Mouse (Mus musculus) Patski (cell line): ENCODE measurements around the gene Lrwd1. TPM values are rescaled to one million over a fixed set of nuclear protein-coding genes. Genes with fewer than 3 reads are reported as not detected.

Experiments used
- ATAC-seq: fragments of 100-300 bp; one replicate; pipeline ENCODE4 v1.8.0; 2021
- CTCF ChIA-PET: fragments of 350-600 bp; sonication (Branson Sonifier 250); formaldehyde crosslinking; loops from one replicate; lab custom pipeline; 2022; ENCODE audit warnings: inconsistent platforms; lab: Charles Lee
- POLR2A ChIA-PET: fragments of 350-600 bp; sonication (Branson Sonifier 250); formaldehyde crosslinking; loops from one replicate; lab custom pipeline; 2022; ENCODE audit warnings: antibody characterized with exemption, inconsistent platforms; lab: Charles Lee
- DNase-seq: peaks from one replicate; pipeline ENCODE4 v3.0.0-alpha.2; 2011; ENCODE audit warnings: low read depth, low spot score
- H3K27me3 ChIP-seq: fragments of 371-371 bp; one replicate; pipeline ENCODE4 v1.5.1; 2021
- CTCF ChIP-seq: fragments of 100-300 bp; IDR thresholded peaks from one replicate; pipeline ENCODE4 v1.5.1; 2021
- in situ Hi-C: fragments of 300-500 bp; cut with MboI; formaldehyde crosslinking; loops from 3 replicates; pipeline ENCODE4 v1.11.1; 2018; ENCODE audit warnings: low pct_unique_long_range_greater_than_20kb, mixed read lengths
- polyA plus RNA-seq: library from polyadenylated mRNA; unstranded; gene quantifications from one replicate; pipeline ENCODE4 v1.2.3, GENCODE M21; 2021

Gene Lrwd1
- polyA plus RNA-seq, 1 experiment from 2014 or later: 37.3 TPM

DNA sequence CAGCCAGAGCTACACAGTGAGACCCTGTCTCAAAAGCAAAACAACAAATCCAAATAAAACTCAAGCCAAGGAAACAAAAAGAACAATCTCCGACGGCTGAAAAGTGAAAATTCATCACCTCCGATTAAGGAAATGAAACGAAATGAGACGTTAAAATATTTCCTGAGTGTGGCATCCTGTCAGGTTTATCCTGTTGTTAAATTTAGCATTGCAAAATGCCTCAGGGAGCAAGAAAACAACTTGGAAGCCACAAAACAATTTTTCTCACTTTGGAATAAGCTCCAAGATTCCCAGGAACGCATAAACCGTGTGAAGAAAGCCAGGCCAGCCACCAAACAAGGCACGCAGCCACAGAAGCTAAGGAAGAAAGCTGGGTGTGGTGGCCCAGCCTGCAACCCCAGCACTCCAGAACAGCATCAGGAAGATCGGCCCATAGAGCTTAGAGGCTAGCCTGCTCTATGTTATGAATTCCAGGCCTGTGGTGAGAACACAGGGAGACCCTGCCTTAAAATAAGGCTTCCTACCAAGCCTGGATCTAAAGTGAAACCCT is 58.8 kb downstream of the Lrwd1 start:
- ATAC-seq: no peak
- no peaks in the 10 kb centered on the region for H3K27me3 ChIP-seq
- in situ Hi-C loops: no loop called here
- no peak for TF ChIP-seq CTCF
- DNase-seq: no peak
- ChIA-PET CTCF (interaction anchor here (1.2 to 1.6 kb wide), 3 partner anchors 32 to 95 kb away, joined by 3 read pairs; no protein-coding TSS in a partner anchor), POLR2A (no interaction called here)

DNA sequence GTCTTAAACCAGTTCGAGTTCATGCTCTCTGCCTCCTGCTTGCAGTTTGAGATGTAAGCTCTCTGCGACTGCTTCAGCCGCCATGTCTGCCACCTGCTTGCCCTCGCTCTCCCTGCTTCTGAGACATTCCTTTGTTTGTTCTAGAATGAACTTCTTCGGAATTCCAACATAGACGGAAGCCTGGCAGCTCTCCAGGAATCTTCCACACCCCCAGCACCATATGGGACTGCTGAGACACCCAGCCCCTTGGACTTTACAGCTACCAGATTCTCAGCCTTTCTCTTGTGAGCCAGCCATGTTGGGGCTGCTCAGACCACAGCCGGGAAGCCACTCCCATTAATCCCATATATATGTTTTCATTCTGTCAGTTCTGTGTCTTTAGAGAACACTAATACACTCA is 59.6 kb downstream of the Lrwd1 start:
- in situ Hi-C loops: no loop called here
- H3K27me3 ChIP-seq: no peaks in the 10 kb centered on the region
- TF ChIP-seq CTCF: no peak
- no peak for ATAC-seq
- DNase-seq: no peak
- ChIA-PET POLR2A (no interaction called here), CTCF (interaction anchor here (0.6 to 1.6 kb wide), 2 partner anchors 31 to 43 kb away, joined by 3 read pairs; no protein-coding TSS in a partner anchor)

DNA sequence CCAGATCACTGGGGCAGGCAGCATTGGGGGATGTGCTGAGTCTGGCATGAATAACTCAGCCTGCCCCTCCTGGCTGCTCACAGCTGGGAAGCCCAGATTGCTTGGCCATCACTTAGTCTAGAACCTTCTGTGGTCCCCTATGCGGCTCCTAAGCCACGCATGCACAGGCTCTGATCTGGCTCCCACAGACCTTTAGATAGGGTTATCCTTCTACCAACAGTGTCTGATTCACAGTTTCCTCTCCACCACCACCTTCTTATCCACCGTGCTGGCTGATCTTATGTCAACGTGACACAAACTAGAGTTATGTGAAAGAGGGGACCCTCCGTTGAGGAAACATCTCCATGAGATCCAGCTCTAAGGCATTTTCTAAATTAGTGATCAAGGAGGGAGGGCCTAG is 60.8 kb downstream of the Lrwd1 start:
- ChIA-PET CTCF (no interaction called here), POLR2A (no interaction called here)
- TF ChIP-seq CTCF: no peak
- in situ Hi-C loops: no loop called here
- no peak for ATAC-seq
- no peaks in the 10 kb centered on the region for H3K27me3 ChIP-seq
- DNase-seq: no peak

DNA sequence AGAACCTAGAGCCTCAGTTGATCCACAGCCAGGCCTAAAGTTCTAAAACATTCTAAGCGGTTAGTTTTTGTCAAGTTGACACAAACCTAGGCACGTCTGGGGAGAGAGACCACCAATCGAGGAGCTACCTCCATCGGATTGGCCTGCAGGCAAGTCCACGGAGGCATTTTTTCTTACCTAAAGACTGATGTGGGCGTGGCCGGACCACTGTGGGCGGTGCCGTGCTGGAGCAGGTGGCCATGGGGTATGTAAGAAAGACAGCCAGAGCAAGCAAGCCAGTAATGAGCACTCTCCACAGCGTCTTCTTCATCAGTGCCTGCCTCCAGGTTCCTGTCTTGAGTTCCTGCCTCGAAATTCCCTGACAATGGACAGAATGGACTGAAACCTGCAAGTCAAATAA is 62.3 kb downstream of the Lrwd1 start:
- ATAC-seq: no peak
- ChIA-PET CTCF (no interaction called here), POLR2A (no interaction called here)
- in situ Hi-C loops: no loop called here
- DNase-seq: no peak
- H3K27me3 ChIP-seq: no peaks in the 10 kb centered on the region
- no peak for TF ChIP-seq CTCF

DNA sequence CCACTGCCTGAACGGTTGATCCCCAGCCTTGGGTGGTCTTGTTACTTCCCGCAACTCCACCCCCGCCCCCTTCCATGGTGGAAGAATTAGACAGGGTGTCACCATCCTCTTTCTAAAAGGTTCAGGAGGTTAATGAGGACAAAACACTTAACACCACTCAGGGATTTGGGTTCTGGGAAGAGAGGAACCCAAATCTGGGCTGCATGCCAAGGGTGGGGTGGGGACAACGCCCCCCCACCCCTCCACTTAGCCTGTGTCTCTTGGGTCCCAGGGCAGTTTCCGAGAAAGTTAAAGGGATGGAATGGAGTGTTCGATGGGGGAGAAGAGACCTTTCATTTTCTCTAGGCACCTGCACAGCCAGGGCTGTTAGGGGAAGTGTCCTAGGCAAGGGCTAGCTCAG is 62.8 kb downstream of the Lrwd1 start:
- DNase-seq (no peak), ATAC-seq (no peak)
- in situ Hi-C loops: no loop called here
- H3K27me3 ChIP-seq: no peaks in the 10 kb centered on the region
- ChIA-PET POLR2A (no interaction called here), CTCF (no interaction called here)
- no peak for TF ChIP-seq CTCF

Other genes with a start within 250 kb of the Lrwd1 start
- gene Hspb1, start 248.2 kb downstream of the Lrwd1 start, polyA plus RNA-seq: 616 TPM
- 237 TPM for gene Ywhag, start 201.5 kb downstream of the Lrwd1 start, polyA plus RNA-seq
- gene Ssc4d, start 161.5 kb downstream of the Lrwd1 start, polyA plus RNA-seq: 2.4 TPM
- 0.04 TPM for gene Zp3, start 156.0 kb downstream of the Lrwd1 start, polyA plus RNA-seq
- gene Dtx2, start 141.3 kb downstream of the Lrwd1 start, polyA plus RNA-seq: 22.2 TPM
- 0.95 TPM for gene Upk3b, start 97.6 kb downstream of the Lrwd1 start, polyA plus RNA-seq
- gene Upk3bl, start 81.6 kb downstream of the Lrwd1 start, polyA plus RNA-seq: 5.7 TPM
- 8.7 TPM for gene Rasa4, start 52.2 kb downstream of the Lrwd1 start, polyA plus RNA-seq
- 147 TPM for gene Polr2j, start 19.4 kb downstream of the Lrwd1 start, polyA plus RNA-seq
- 11.2 TPM for gene Alkbh4, start 72 bp upstream of the Lrwd1 start, polyA plus RNA-seq
- gene Orai2, start 34.6 kb upstream of the Lrwd1 start, polyA plus RNA-seq: 40.0 TPM
- 63.4 TPM for gene Prkrip1, start 62.9 kb upstream of the Lrwd1 start, polyA plus RNA-seq
- 8.3 TPM for gene Sh2b2, start 110.5 kb upstream of the Lrwd1 start, polyA plus RNA-seq